Mouse (Mus musculus): ENCODE measurements around the gene Orai3.
A peak's percentile ranks its signal among the peaks of the same experiment; 100 is the strongest.
"Not testable (repeated sequence)": the region's sequence is repeated elsewhere in the genome, so short reads cannot be mapped to it uniquely, and the experiment has no call there.

The Orai3 gene

GRCm38 (mm10) chr7:127763642-127764041 is 6.0 kb upstream of the Orai3 start:
- no peak for DNase-seq (ENCODE audit: low read depth, low spot score)

DNA sequence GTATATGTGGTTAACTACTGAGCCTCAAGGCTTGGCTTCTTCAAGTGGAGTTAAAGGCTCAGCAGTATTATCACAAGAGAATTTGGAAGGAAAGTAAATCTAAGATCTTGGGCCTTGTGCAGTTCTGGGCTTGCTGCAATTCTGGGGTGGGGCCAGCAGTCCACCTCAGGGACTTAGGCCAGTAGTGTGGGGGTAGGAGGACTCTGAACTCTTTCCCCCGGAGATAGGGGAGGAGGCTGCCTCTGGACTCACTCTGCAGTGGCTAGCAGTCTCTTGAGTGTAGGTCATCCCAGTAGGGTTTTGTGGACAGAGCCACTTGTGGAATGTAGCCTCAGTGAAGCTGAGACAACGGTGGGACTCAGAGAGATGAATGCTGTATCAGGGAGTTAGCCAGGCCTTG is 3.9 kb upstream of the Orai3 start:
- no peak for DNase-seq (ENCODE audit: low read depth, low spot score)

DNA sequence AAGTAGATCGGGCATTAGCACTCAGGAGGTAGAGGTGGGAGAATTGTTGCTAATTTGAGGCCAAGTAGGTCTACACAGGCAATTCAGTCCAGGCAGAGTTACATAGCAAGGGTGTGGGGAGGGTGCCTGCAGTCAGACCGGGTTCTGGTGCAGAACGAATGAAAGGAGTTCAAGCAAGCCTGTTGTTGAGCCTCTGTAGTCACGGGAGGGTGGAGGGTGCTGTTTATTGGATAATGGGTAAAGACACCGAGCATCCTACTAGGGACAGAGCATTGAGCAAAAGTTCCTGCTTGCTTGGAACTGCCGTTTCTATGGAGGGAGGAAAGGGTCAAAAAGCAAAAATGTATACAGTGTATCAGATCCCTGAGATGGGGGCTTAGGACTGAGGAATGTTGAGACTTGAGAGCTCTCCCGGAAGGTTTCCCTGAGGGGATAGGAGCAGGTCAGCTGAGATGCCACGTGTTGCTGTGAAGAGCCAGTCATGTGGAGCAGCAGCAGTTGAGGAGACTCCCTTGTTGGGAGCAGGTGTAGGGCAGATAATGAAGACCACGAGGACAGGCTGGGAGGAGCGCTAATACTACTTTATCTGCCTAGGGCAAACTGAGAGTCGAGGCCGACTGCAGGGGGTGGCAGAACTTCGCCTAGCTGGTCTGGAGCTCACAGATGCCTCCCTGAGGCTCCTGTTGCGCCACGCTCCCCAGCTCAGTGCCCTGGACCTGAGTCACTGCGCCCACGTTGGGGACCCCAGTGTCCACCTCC is 2.6 kb upstream of the Orai3 start:
- DNase-seq (ENCODE audit: low read depth, low spot score), result no peak

- DNase-seq (ENCODE audit: low read depth, low spot score), result no peak
Measured at GRCm38 (mm10) chr7:127767671-127768345, 1.8 kb upstream of the Orai3 start.

DNA sequence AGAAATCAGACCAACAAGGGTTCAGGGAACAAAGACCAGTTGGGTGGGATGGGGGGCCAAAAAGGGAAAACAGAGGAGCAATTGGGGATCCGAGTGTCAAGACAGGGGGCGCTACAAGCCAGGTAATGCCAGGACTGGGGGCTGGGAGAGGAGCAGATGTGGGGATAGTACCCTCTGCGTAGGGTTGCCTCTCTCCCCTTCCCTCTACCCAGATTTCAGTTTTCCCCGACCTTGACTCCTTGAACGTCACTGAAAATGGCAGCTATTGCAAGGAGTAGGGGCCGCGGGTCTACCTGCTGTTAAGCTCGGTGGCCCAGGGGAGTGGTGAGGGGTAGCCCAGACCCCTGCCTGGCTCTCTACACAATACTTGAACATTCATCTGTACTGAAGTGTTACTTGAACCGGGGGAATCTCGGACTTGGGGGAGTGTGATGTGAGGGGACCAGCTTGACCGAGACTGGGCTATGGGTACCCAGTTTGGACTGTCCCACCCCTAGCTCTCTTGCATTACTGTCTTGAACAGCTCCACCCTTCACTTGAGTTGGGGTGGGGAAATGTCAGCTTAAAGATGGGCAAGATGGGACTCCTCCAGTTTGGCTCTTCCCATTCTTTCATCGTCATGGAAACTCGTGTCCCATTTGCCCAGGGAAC is 1.1 kb upstream of the Orai3 start:
- no peak for DNase-seq (ENCODE audit: low read depth, low spot score)

GRCm38 (mm10) chr7:127768997-127769593 is 520 bp upstream of the Orai3 start:
- peak; percentile 94 for DNase-seq (ENCODE audit: low read depth, low spot score)

DNA sequence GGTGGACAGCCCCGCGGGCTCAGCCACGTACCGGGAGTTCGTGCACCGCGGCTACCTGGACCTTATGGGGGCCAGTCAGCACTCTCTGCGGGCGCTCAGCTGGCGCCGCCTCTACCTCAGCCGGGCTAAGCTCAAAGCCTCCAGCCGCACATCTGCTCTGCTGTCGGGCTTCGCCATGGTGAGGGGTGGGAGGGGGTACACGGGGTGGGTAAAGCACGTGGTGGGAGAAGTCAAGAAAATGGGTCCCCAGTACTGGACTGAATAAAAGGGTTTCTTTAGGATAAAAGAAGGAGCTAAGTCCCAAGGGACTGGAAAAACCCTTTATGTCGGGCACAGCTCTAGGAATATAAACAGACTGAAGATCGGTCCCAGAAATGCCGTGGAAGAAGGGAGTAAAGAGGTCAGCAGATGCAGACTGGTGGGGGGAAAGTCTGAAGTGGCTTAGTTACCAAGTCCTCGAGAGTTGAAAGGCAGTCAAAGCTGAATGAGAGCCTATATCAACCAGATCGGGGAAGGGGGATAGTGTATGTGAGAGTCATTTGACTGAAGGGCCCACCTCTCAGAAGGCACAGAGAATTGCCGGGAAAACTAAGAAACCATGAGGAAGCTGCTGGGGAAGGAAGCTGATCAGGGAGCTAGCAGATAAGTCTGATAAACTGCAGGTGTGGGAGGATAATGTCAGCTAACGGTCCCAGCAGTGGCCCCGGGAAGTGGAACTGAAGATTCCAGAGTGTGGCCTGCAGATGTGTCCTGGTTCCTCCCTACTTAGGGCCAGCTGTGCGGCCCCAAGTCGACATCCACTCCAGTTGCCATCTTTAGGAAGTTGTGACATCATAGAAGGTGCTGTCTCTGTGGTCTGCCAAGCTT is 657 bp downstream of the Orai3 start:
- DNase-seq (ENCODE audit: low read depth, low spot score), result no peak

DNA sequence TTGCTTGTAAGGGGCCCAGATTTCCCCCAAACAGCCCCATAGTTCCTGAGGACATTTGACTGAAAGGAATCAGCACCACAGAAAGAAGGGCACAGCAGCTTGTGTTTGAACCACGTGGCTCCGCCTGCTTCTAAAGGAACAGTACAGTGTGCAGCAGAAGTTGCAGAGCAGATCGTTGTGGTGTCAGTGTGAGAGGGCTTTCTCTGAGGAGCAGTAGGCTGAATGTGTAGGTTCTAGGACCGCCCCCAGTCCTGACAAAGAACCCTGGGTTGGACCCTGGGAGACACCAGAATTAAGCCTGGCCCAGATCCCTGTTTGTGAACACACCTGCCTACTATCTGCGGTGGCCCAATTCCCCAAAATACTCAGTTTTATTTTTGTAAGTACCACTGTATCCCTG is 1.6 kb downstream of the Orai3 start:
- DNase-seq (ENCODE audit: low read depth, low spot score), result no peak

DNA sequence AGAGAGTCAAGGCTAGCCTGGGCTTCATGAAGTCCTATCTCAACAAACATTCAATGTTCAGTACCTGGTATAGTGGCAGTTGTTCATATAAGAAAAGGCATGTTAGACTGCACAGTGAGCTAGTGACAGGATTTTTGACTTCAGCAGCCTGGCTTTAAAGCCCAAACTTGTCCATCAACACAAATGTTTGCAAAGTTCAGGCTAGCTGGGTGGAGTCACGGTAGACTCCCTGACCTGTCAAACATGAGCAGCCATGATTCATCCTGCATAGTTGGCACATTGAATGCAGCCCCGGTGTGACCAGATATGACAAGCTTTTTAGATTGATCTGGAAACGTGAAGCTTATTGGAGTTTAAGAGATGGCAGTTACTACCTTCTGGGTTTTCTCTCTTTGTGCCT is 2.5 kb downstream of the Orai3 start:
- no peak for DNase-seq (ENCODE audit: low read depth, low spot score)

DNA sequence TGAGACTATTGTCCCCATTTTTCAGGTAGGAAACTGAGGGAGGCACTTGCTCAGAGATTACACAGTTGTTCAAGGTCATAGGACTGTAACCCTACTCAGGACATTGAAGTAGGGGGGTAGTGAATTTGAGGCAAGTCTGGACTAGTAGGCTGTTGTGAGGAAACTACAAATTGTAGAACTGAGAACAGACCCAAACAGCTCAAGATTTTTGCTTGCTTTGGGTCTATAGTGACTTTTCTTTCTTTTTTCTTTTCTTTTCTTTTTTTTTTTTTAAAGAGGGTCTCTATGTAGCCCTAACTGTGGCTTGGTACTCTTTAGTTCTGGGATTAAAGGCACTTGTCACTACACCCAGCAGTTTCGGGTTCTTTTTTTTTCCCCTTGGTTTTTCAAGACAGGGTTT is 2.9 kb downstream of the Orai3 start:
- no peak for DNase-seq (ENCODE audit: low read depth, low spot score)

- DNase-seq (ENCODE audit: low read depth, low spot score), result peak; percentile 71
Measured at GRCm38 (mm10) chr7:127773664-127774384, 4.2 kb downstream of the Orai3 start.

DNA sequence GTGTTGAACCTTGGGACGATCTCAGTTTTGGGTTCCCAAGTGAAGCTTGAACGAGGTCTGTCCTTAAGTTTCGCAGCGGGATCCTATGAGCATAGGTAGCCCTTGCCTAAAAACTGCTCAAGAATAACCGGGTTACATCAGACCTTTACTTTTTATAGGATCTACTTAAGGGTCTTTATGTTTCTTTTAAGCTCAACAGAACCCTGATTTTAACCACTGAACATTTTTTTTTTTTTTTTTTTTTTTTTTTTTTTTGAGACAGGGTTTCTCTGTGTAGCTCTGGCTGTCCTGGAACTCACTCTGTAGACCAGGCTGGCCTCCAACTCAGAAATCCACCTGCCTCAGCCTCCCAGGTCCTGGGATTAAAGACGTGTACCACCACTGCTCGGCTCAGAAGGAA is 6.2 kb downstream of the Orai3 start:
- DNase-seq (ENCODE audit: low read depth, low spot score), result not testable (repeated sequence)

DNA sequence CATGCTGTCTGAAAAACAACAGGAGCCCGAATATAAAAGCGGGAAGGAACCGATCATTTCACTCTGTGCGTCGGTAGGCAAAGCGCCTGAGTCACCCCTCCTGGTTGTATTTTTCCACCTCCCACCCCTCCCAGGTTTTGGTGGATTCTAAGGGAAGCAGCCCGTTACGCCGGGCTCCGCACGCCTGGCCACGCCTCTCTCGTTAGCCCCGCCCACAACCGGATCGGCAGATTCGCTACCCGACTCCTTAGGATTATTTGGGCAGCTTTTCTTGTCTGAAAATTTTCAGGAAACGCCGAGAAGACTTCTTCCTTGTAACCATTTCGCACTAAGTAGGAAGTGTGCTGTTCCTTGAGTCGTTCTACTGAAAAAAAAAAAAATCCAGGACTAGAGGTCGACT is 6.8 kb downstream of the Orai3 start, which contains the start of gene Setd1a:
Gene Setd1a, plus strand, starts transcription at position 245 of the 400 bp plus-strand sequence.
- DNase-seq (ENCODE audit: low read depth, low spot score), result peak; percentile 55

DNA sequence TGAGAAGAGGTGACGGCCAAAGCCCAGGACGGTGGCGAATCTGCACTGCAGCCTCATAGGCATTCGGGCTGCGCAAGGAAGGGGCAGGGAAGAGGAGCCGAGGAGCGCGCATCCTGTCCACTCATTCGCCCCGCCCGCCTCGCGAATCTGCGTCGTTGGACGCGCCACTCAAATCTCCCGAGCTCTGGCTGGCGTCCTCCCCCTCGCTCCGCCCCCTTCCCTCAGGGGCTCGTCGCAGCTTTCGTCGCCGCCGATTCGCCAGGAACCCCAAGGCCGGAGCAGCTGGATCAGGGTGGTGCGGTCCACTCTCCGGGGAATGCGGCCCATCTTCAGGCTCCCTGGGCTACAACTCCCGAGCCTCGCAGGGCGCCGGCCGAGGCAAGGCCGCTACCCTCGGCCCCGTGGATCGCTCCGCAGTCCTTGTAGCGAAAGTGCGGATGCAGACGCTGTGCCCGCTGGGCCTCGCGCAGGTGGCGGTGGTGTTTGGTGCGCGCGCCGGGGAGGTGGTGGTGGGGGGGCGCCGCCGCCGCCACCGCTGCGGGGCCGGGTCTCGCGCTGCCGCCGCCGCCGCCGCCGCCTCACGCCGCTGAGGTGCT is 7.4 kb downstream of the Orai3 start:
- DNase-seq (ENCODE audit: low read depth, low spot score), result peak; percentile 85

- DNase-seq (ENCODE audit: low read depth, low spot score), result no peak
Measured at GRCm38 (mm10) chr7:127777474-127778266, 8.1 kb downstream of the Orai3 start.

DNA sequence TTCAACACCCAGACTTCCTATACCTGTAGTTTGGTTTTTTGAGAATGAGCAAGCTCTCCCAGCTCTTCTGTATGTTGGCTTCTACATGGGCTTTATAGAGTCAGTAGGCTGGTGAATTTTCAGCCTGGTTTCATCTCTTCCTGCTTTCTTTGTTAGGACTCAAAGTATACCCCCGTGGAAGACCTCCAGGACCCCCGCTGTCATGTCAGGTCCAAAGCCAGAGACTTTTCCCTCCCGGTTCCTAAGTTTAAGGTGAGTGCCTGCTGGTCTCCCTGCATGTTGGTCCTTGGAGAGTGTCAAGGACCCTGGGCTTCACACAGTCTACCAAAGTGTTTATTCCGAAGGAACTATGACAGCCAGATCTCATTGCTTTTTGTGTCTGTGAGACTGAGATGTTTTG is 8.7 kb downstream of the Orai3 start:
- no peak for DNase-seq (ENCODE audit: low read depth, low spot score)

DNA sequence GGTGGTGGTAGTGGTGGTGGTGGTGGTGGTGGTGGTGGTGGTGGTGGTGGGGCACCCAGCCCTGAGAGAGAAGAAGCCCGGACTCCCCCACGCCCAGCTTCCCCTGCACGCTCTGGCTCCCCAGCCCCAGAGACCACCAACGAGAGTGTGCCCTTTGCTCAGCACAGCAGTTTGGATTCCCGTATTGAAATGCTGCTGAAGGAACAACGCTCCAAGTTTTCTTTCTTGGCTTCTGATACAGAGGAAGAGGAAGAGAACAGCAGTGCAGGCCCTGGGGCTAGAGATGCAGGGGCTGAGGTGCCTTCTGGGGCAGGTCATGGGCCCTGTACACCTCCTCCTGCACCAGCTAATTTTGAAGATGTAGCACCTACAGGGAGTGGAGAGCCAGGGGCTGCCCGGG is 15.7 kb downstream of the Orai3 start, which contains the start of gene Gm49388:
Gene Gm49388, plus strand, starts transcription at position 301 of the 400 bp plus-strand sequence.
- DNase-seq (ENCODE audit: low read depth, low spot score), result no peak

DNA sequence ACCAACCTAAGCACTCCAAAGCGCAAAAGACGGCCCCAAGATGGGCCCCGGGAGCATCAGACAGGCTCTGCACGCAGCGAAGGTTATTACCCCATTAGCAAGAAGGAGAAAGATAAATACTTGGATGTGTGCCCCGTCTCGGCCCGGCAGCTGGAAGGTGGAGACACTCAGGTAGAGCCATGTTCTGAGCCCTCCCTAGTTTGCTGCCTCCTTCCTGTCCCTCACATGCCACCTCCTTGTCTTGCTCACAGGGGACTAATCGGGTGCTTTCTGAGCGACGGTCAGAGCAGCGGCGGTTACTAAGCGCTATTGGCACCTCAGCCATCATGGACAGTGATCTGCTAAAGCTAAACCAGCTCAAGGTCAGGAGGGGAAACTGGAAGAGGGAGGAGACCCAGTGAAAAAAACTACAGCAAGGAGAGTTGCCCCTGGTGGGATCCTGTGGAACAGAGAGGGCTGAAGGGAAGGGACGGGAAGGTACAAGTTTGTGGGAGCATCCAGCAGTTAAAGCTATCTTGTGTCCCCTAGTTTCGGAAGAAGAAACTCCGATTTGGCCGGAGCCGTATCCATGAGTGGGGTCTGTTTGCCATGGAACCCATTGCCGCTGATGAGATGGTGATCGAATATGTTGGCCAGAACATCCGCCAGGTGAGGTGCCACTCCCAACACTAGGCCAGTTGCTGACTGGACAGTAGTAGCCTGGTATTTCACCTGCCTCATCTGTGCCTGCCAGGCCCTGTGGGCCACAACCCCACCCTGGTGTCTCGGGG is 27.6 kb downstream of the Orai3 start:
- DNase-seq (ENCODE audit: low read depth, low spot score), result no peak

GRCm38 (mm10) chr7:127798591-127798990 is 29.0 kb downstream of the Orai3 start:
- no peak for DNase-seq (ENCODE audit: low read depth, low spot score)
